Mouse (Mus musculus) embryonic facial prominence, embryonic 14.5 days (tissue): ENCODE measurements around the gene Btbd19. TPM values are rescaled to one million over a fixed set of nuclear protein-coding genes. Genes with fewer than 3 reads are reported as not detected.
A peak's percentile ranks its signal among the peaks of the same experiment; 100 is the strongest.

ENCODE experiments used
- ATAC-seq: fragments of 200-750 bp; cut with Nextera tagmentation; 2 replicates; pipeline ENCODE4 v1.8.0; 2017; ENCODE audit warnings: low read depth, moderate number of reproducible peaks, moderate TSS enrichment
- DNase-seq: peaks from one replicate; pipeline ENCODE4 v3.0.0-alpha.2; 2015; ENCODE audit warnings: low spot score
- H3K27ac ChIP-seq: fragments of 300-500 bp; sonication (generic); replicated peaks from 2 replicates; pipeline ENCODE4 v1.5.1; 2014; ENCODE audit warnings: low read depth, mild to moderate bottlenecking, low read length, moderate library complexity
- H3K27me3 ChIP-seq: fragments of 300-500 bp; sonication (generic); replicated peaks from 2 replicates; pipeline ENCODE4 v1.6.1; 2014; ENCODE audit warnings: low read length; ENCODE audit not compliant: control insufficient read depth, insufficient read depth
- H3K36me3 ChIP-seq: fragments of 300-500 bp; sonication (generic); 2 replicates; pipeline ENCODE4 v1.6.1; 2014; ENCODE audit warnings: low read length, mixed read lengths; ENCODE audit not compliant: control insufficient read depth, insufficient read depth
- H3K4me1 ChIP-seq: fragments of 300-500 bp; sonication (generic); 2 replicates; pipeline ENCODE4 v1.6.1; 2014; ENCODE audit warnings: antibody characterized with exemption, low read length; ENCODE audit not compliant: control insufficient read depth, insufficient read depth
- H3K4me2 ChIP-seq: fragments of 300-500 bp; sonication (generic); 2 replicates; pipeline ENCODE4 v1.6.1; 2014; ENCODE audit warnings: low read depth, mild to moderate bottlenecking, low read length, moderate library complexity, mixed read lengths
- H3K4me3 ChIP-seq: fragments of 300-500 bp; sonication (generic); 2 replicates; pipeline ENCODE4 v1.5.1; 2014; ENCODE audit warnings: low read depth, mild to moderate bottlenecking, low read length
- H3K9ac ChIP-seq: fragments of 300-500 bp; sonication (generic); 2 replicates; pipeline ENCODE4 v1.6.1; 2014; ENCODE audit warnings: low read depth, mild to moderate bottlenecking, low read length, moderate library complexity, mixed read lengths
- H3K9me3 ChIP-seq: fragments of 300-500 bp; sonication (generic); 2 replicates; pipeline ENCODE4 v1.6.1; 2016; ENCODE audit warnings: low read length; ENCODE audit not compliant: control insufficient read depth
- WGBS: fragments of 180-500 bp; shearing (Covaris S2); extraction: QIAGEN DNeasy Blood & Tissue Kit; methylation state at CpG from one replicate; pipeline ENCODE4 v1.1.7; 2014; 5-methylcytosine and 5-hydroxymethylcytosine counted together
- polyA plus RNA-seq: library from polyadenylated mRNA; unstranded; fragments of >200 nt; fragmentation: Nextera tagmentation; extraction: Ambion mirVana; gene quantifications from 2 replicates; pipeline ENCODE4 v1.2.1, GENCODE M21; 2014

Gene Btbd19
- polyA plus RNA-seq, 1 experiment from 2014 or later = 6.6 TPM

DNA sequence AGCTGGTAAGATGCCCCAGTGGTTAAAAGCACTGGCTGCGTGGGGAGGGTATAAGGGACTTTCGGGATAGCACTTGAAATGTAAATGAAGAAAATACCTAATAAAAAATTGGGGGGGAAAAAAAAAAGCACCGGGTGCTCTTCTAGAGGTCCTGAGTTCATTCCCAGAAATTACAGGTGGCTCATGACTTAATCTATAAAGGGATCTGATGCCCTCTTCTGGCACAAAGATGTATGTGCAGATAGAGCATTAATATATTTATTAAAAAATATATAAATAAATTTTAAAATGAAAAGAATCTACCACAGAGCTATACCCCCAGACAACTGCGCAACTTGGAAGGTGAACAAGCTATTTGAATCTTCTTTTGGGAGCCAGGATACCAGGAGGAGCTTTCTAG lies 15.1 kb upstream of the Btbd19 start:
- Histone ChIP-seq H3K27me3 (no peaks in the 10 kb centered on the region), H3K4me3 (no peak overlapping the region), H3K27ac (no peak overlapping the region), H3K9ac (no peak overlapping the region), H3K4me2 (no peak overlapping the region), H3K4me1 (no peaks in the 10 kb centered on the region), H3K9me3 (no peaks in the 10 kb centered on the region), H3K36me3 (no peaks in the 10 kb centered on the region)
- no peak for ATAC-seq
- peak; percentile 47 for DNase-seq
- WGBS = 35% methylated on average over 4 of the region's 4 CpGs

DNA sequence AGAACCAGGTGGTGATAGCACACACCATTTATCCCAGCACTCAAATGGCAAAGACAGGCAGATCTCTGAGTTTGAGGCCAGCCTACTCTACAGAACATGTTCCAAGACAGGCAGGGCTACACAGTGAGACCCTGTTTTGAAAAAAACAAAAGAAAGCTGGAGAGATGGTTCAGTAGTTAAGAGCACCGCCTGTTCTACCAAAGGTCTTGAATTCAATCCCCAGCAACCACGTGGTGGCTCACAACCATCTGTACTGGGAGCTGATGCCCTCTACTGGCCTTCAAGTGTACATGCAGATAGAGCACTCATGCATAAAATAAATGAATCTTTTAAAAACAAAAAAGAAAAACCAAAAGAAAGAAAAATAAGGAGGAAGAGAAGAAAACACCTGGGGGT lies 13.7 kb upstream of the Btbd19 start:
- H3K9me3 ChIP-seq = no peaks in the 10 kb centered on the region
- 5% methylated on average over 2 of the region's 2 CpGs for WGBS
- H3K36me3 ChIP-seq = no peaks in the 10 kb centered on the region
- no peaks in the 10 kb centered on the region for H3K27me3 ChIP-seq
- ATAC-seq (no peak), DNase-seq (peak; percentile 66)
- H3K9ac ChIP-seq = no peak overlapping the region
- no peaks in the 10 kb centered on the region for H3K4me1 ChIP-seq
- H3K4me3 ChIP-seq = no peak overlapping the region
- H3K27ac ChIP-seq = no peak overlapping the region
- no peak overlapping the region for H3K4me2 ChIP-seq

DNA sequence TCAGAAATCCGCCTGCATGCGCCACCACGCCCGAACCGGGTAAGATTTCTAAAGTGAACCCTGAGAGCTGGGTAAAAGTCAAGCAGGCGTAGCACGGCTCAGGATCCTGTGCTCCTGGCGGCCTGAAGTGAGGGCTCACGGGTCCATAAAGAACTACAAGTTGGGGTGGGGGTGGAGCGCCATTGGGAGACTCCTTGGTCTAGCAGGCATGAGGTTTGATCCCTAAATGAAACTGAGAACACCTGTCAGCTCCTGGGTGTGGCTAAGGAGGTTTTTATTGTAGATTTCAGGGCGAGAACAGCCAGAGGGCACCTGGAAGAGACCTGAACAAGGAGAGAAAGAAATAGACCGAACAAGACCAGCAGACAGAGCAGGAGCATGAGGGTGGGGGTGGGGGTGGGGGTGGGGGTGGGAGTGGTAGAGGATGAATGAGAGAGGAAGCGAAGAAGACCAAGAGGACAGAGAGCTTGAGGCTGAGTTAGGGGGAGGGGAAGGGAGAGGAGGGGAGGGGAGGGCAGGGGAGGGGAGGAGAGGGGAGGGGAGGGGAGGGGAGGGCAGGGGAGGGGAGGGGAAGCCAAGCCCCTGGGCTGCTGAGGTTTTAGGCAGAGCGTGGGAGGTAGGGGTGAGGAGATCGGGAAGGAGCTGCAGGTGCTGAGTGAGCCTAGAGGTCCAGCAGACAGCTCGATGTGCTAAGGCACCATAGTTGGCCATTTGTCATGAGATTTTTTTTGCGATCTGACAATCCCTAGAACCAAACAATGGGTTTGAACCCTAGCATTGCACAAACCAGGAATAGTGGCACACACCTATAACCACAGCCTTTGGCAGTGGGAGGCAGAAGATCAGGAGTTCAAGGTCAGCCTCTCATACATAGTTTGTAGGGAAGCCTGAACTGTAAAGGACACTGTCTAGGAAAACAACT lies 13.0 kb upstream of the Btbd19 start:
- ATAC-seq = no peak

DNA sequence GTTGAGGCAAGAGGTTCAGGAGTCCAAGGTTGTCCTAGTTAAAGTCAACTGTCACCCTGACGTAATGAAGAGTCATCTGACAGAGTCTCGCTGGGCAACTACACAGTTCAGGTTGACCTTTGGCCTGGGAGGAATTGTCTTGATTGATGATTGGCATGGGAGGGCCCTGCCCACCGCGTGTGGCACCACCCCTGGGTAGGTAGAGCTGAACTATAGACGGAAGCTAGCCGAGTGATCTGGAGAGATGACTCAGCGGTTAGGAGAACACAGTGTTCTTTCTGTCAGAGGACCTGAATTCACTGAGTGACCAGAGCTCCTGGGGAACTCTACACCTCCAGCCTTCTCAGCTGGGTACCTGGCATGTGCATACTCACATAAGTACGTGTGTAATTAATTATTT lies 10.5 kb upstream of the Btbd19 start:
- WGBS = 23% methylated on average over 8 of the region's 8 CpGs
- H3K27ac ChIP-seq = no peak overlapping the region
- H3K4me3 ChIP-seq = no peak overlapping the region
- peaks cover 20% of the 10 kb centered on the region for H3K27me3 ChIP-seq
- no peak for ATAC-seq
- H3K9me3 ChIP-seq = no peaks in the 10 kb centered on the region
- H3K9ac ChIP-seq = no peak overlapping the region
- peaks cover 4% of the 10 kb centered on the region; the same call in 1 of the 2 replicates for H3K36me3 ChIP-seq
- peaks cover 4% of the 10 kb centered on the region; the same call in 1 of the 2 replicates for H3K4me1 ChIP-seq
- H3K4me2 ChIP-seq = no peak overlapping the region
- DNase-seq = no peak

More for the DNA sequence above, 13.0 kb upstream of the Btbd19 start:
- H3K36me3 ChIP-seq = no peaks in the 10 kb centered on the region
- H3K9ac ChIP-seq = no peak overlapping the region
- no peak overlapping the region for H3K4me3 ChIP-seq
- H3K27me3 ChIP-seq = no peaks in the 10 kb centered on the region
- H3K9me3 ChIP-seq = no peaks in the 10 kb centered on the region
- DNase-seq = no peak
- no peaks in the 10 kb centered on the region for H3K4me1 ChIP-seq
- H3K27ac ChIP-seq = no peak overlapping the region
- 73% methylated on average over 16 of the region's 17 CpGs for WGBS
- no peak overlapping the region for H3K4me2 ChIP-seq

DNA sequence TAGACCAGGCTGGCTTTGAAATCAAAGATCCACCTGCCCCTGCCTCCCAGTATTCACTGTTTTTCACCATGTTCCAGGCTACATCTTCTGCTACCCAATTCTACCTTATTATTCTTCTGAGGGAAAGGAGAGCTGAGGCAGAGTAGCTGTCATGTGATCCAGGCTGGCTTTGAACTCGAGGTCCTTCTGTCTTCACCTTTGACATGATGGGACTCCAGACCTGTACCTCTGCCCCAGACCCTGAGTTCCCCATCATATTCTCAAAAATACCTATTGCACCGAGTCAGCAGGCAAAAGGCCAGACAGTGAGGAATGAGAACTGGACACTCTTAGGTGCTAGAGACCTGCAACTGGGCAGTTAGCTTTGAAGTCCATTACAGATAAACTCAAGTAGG lies 9.1 kb upstream of the Btbd19 start:
- ATAC-seq (no peak), DNase-seq (no peak)
- no peak overlapping the region for H3K4me2 ChIP-seq
- peaks cover 12% of the 10 kb centered on the region for H3K36me3 ChIP-seq
- H3K4me1 ChIP-seq = peaks cover 4% of the 10 kb centered on the region; the same call in 1 of the 2 replicates
- no peaks in the 10 kb centered on the region for H3K9me3 ChIP-seq
- H3K9ac ChIP-seq = no peak overlapping the region
- H3K27ac ChIP-seq = no peak overlapping the region
- peaks cover 20% of the 10 kb centered on the region for H3K27me3 ChIP-seq
- WGBS = 35% methylated on average over 2 of the region's 2 CpGs
- H3K4me3 ChIP-seq = peak overlapping the region; percentile 83; the same call in 1 of the 2 replicates

DNA sequence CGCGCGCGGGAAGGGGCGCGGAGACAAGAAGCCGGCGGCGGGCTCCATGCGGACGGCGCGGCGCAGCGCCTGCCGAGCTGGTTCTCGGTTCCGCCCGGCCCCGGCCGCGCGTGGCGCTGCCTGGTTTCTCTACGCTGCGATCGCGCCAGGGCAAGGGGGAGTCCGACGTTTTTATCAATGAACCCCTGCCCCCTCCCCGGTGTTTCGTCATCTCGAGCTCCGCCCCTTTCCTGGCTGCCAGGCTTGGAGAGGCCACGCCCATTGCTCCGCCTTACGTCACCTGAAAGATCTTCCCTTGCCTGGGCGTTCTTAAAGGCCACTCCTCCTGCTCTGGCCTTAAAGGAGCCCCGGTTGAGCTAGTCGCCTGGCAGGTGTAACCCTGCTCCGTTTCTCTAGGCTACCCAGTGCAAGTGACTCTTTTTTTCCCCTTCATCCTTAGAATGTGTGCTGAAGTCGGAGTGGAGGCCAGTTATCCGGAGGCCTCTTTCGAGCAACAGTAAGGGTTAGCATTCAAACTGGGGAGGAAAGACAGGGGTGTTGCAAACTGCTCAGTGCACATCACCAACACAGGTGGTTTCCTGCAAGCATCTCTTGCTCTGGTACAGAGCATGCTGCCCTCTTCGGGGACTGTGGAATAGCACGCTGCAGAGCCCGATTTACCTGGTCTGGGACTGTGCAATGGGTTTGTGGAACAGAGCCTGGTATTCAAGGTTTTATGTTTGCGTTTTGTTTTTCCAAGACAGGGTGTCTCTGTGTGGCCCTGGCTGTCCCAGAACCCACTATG lies 8.5 kb upstream of the Btbd19 start, which contains the start of gene Plk3:
Plk3 (minus strand) TSS at position 147 of the 784 bp plus-strand sequence.
- H3K4me3 ChIP-seq = peak within 1 kb of the TSS; percentile 83
- H3K27ac ChIP-seq = peak within 1 kb of the TSS; percentile 52; the same call in 1 of the 2 replicates
- 2% methylated on average over 27 of the region's 48 CpGs for WGBS
- H3K9ac ChIP-seq = peak within 1 kb of the TSS; percentile 84
- peaks cover 20% of the 10 kb centered on the region for H3K27me3 ChIP-seq
- peak; percentile 93 for ATAC-seq
- peaks cover 12% of the 10 kb centered on the region for H3K36me3 ChIP-seq
- peak within 1 kb of the TSS; percentile 97 for H3K4me2 ChIP-seq
- peak; percentile 98 for DNase-seq
- H3K9me3 ChIP-seq = no peaks in the 10 kb centered on the region
- H3K4me1 ChIP-seq = peaks cover 4% of the 10 kb centered on the region; the same call in 1 of the 2 replicates

DNA sequence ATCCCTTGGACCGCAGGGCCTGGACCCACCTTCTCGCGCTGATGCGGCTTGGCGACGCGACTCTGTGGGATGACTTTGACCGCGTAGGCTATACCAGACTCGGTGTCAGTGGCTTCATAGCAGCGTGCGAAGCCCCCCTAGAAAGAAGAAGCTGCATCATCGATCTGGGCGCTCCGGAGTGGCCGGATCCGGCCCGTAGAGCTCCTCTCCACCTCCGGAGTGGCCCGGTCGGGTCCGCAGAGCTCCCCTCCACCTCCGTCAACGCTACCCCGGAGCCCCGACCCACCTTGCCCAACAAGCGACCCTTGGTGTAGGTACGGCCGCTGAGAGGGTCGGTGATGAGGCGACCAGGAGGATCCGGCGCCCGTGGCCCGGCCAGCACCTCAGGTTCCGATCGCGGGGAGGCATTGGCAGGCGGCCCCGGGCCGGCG lies 7.9 kb upstream of the Btbd19 start:
- H3K27ac ChIP-seq = peak overlapping the region; percentile 52; the same call in 1 of the 2 replicates
- H3K4me3 ChIP-seq = peak overlapping the region; percentile 83
- H3K9me3 ChIP-seq = no peaks in the 10 kb centered on the region
- H3K4me1 ChIP-seq = peaks cover 4% of the 10 kb centered on the region; the same call in 1 of the 2 replicates
- H3K4me2 ChIP-seq = peak overlapping the region; percentile 97
- ATAC-seq = peak; percentile 30
- under 1% methylated on average over 31 of the region's 42 CpGs for WGBS
- H3K36me3 ChIP-seq = peaks cover 12% of the 10 kb centered on the region
- peaks cover 20% of the 10 kb centered on the region for H3K27me3 ChIP-seq
- DNase-seq = no peak
- H3K9ac ChIP-seq = peak overlapping the region; percentile 84

DNA sequence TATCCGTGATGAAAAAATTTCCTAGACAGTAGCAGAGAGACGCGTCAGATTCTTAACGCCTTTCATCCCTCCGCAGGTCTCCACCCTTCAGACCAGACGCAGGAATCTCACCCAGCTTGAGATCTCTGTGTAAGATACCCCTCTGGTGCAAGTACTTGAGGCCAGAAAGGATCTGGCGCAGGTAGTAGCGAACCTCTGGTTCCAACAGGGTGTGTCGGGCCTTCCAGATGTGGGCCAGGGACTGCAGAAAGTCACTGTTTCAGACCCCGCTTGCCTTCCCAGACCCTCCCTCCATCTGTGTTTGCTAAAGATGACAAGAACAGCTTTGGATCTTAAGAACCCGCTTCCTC lies 7.2 kb upstream of the Btbd19 start:
- H3K4me1 ChIP-seq = peaks cover 4% of the 10 kb centered on the region; the same call in 1 of the 2 replicates
- H3K9ac ChIP-seq = peak overlapping the region; percentile 84
- H3K36me3 ChIP-seq = peaks cover 12% of the 10 kb centered on the region
- H3K27ac ChIP-seq = no peak overlapping the region
- peak overlapping the region; percentile 83 for H3K4me3 ChIP-seq
- ATAC-seq (no peak), DNase-seq (no peak)
- 15% methylated on average over 11 of the region's 11 CpGs for WGBS
- peaks cover 20% of the 10 kb centered on the region for H3K27me3 ChIP-seq
- no peaks in the 10 kb centered on the region for H3K9me3 ChIP-seq
- H3K4me2 ChIP-seq = peak overlapping the region; percentile 97
